Mouse (Mus musculus): ENCODE measurements around the gene Tmed8. TPM values are rescaled to one million over a fixed set of nuclear protein-coding genes. Genes with fewer than 3 reads are reported as not detected.

Tmed8 gene
- polyA plus RNA-seq (2012; rRNA removed) = 5.9 and 8.2 TPM in 2 replicates

GRCm38 (mm10) chr12:87199973-87200586, at the start of gene Tmed8:
Gene Tmed8, minus strand, starts transcription at chr12:87200454.

DNA sequence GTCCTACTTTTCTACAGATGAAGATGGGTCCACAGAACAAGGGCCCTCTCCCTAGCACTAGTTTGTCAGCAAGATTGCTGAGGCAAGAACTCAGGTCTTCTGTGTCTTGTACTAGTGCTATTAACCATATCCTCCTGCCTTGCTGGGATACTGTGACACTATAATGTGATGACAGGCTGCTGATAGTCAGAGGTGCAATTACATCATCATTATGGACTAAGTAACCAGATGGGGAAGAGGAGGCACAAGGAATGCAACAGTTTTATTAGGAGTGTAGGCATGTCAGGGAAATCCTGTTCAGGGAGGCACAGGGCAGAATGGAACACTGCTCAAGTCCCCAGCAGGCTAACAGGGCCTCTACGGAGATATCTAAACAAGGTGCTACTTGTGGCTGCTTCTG, 38.4 kb upstream of the Tmed8 start, which contains the start of gene Noxred1:
TSS of gene Noxred1 (minus strand) at position 101 of the 400 bp plus-strand sequence.

DNA sequence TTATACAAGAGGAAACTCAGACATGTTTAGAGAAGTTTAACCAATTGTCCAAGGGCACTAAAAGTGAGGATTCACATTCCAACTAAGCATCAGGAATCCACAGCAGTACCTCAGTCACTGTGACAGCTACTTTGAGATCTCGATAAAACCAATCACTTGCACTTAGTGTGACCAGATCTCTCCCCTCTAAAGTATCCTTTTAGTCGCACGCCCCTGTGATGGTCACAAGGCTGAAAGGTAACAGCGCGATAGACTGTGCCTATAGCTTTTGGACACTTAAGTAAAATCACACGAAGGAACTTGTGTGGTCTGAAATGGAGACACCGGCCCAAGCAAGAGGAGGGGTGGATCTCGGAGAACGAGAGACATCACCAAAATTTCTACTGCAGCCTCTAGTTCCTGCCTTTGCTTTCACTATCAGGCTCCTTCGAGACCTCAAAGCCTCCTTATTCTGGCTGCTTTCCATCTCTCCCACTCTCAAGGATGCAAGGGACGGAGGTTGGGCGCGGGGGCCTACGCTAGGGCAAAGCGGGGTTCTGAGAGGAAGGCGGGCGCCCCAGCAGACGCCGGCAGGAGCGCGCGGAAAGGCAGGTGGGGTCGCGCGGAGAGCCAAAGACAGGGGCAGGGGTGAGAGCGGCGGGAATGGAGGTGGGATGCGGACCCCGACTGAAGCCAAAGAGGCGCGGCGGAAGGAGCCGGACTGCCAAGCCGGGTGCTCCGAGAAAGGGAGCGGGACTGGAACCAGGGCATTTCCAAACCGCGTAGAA, 865 bp downstream of the Tmed8 start, which contains the start of gene Samd15:
TSS of gene Samd15 (plus strand) at position 518 of the 767 bp plus-strand sequence.

GRCm38 (mm10) chr12:87147395-87148089, 52.7 kb downstream of the Tmed8 start, which contains the start of gene Pomt2:
Gene Pomt2, minus strand, starts transcription at chr12:87147968.

DNA sequence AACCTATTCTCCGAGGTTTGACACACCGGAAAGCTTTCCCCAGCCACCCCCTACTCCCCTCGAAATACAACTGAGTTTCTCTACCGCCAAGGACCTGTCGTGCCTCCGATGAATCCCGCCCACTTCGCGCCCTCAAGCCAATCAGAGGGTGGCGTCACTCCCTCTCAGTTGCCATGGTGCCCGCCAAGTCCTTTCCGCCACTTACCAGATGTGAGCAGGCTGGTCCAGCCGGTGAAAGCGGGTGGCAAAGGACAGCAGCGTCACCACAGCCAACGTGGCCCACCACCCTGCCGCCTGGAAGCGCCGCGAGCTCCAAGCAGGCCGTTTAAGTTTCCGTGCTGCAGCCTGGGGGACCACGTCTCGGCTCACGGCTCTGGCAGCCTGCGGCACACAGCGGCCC, 53.3 kb downstream of the Tmed8 start, which contains the start of gene Gstz1:
TSS of gene Gstz1 (plus strand) at position 200 of the 400 bp plus-strand sequence.

Other genes starting within 250 kb of the Tmed8 start
- gene Zdhhc22, start 210.0 kb downstream of the Tmed8 start, polyA plus RNA-seq (2012; rRNA removed) = 0.43 and 1.6 TPM in 2 replicates
- 0.85 and 1.5 TPM in 2 replicates for gene Tmem63c, start 179.1 kb downstream of the Tmed8 start, polyA plus RNA-seq (2012; rRNA removed)
- gene Ngb, start 97.9 kb downstream of the Tmed8 start, polyA plus RNA-seq (2012; rRNA removed) = 0.36 and 0.48 TPM in 2 replicates
- 47.9 and 60.7 TPM in 2 replicates for gene Gstz1, start 53.3 kb downstream of the Tmed8 start, polyA plus RNA-seq (2012; rRNA removed)
- 10.2 and 15.2 TPM in 2 replicates for gene Pomt2, start 52.5 kb downstream of the Tmed8 start, polyA plus RNA-seq (2012; rRNA removed)
- 0.48 and 0.79 TPM in 2 replicates for gene Samd15, start 731 bp downstream of the Tmed8 start, polyA plus RNA-seq (2012; rRNA removed)
- gene Noxred1, start 38.3 kb upstream of the Tmed8 start, polyA plus RNA-seq (2012; rRNA removed) = 2.6 and 3.1 TPM in 2 replicates
- gene Vipas39, start 65.8 kb upstream of the Tmed8 start, polyA plus RNA-seq (2012; rRNA removed) = 39.8 and 57.9 TPM in 2 replicates
- gene Ahsa1, start 66.0 kb upstream of the Tmed8 start, polyA plus RNA-seq (2012; rRNA removed) = 212 and 268 TPM in 2 replicates
- gene Ism2, start 99.3 kb upstream of the Tmed8 start, polyA plus RNA-seq (2012; rRNA removed) = 0.80 and 2.1 TPM in 2 replicates
- gene Sptlc2, start 187.9 kb upstream of the Tmed8 start, polyA plus RNA-seq (2012; rRNA removed) = 36.3 and 37.8 TPM in 2 replicates
- 74.2 and 107 TPM in 2 replicates for gene Slirp, start 243.4 kb upstream of the Tmed8 start, polyA plus RNA-seq (2012; rRNA removed)
- gene Alkbh1, start 243.6 kb upstream of the Tmed8 start, polyA plus RNA-seq (2012; rRNA removed) = 44.1 and 53.0 TPM in 2 replicates